Mouse (Mus musculus) liver, adult 2 months (tissue): ENCODE results near the gene Lrrc4c.

ENCODE experiments used
- CTCF ChIP-seq: fragments of 200-500 bp; IDR thresholded peaks from 2 replicates; pipeline ENCODE4 v1.5.1; 2011; ENCODE audit warnings: low read depth, low read length, control low read depth
- POLR2A ChIP-seq: fragments of 200-500 bp; IDR thresholded peaks from 2 replicates; pipeline ENCODE4 v1.6.1; 2011; ENCODE audit warnings: low read length, control low read depth; ENCODE audit not compliant: insufficient read depth; ENCODE audit errors: extremely low read depth

DNA sequence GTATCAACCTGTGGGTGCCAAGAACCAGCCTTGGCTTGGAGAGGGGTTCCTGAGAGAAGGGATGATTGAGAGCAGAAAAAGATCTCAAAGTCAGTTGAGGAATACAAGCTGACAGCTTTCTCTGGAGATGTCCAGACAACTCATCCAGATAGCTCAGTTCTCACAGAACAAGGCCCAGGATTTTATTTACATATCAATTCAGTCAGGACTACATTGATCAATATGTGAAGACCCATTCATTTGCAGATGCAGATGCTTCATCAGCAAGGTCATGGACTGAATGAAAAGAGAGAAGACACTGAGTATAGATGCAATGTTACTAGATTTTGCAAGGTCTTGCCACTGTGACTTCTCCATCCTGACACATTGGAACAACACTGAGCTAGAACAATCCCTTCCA is 457.4 kb downstream of the Lrrc4c start:
- TF ChIP-seq POLR2A (no peak), CTCF (no peak)
